Mouse (Mus musculus): Measurements from ENCODE around the gene Snapc4. TPM values are rescaled to one million over a fixed set of nuclear protein-coding genes. Genes with fewer than 3 reads are reported as not detected.
A peak's percentile ranks its signal among the peaks of the same experiment; 100 is the strongest.

Snapc4 gene
- polyA plus RNA-seq, 1 experiment from 2014 or later: 41.6 TPM

DNA sequence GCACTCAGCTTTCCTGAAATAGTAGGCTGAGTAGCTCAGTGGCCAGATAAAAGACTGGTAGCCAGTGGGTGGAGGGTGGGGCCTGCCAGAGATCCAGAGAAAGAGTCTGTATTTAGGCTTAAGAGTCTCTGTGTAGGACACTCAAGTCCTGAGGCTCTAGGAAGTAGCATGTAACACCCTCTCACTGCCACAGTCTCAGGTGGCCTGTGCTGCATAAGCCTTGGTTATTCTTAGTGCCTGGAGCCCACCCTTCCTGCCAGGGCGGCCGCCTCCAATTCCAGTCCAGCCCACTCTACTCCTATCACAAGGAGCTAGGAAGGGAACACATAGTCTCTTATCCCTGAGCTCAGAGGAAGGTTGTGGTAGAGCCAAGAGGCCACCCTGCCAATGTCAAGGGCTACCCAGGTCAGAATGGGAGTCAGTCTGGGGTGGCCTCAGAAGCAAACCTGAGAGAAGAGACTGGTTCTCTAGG lies 38.9 kb downstream of the Snapc4 start:
- Histone ChIP-seq H3K27ac (ENCODE audit: low read depth, low read length) (peak overlapping the region; percentile 2; the same call in 1 of the 2 replicates), H3K9me3 (ENCODE audit: control insufficient read depth, low read length) (no peaks in the 10 kb centered on the region), H3K36me3 (ENCODE audit: control insufficient read depth, insufficient read depth, low read length) (peaks cover 2% of the 10 kb centered on the region; the same call in 1 of the 2 replicates), H3K27me3 (replicated peaks; ENCODE audit: control insufficient read depth, insufficient read depth, low read length) (no peaks in the 10 kb centered on the region), H3K4me3 (ENCODE audit: low read depth, low read length) (no peak overlapping the region), H3K4me2 (no peak overlapping the region), H3K9ac (ENCODE audit: low read depth, low read length) (no peak overlapping the region), H3K4me1 (replicated peaks; ENCODE audit: control insufficient read depth, insufficient read depth, low read length) (peaks cover 13% of the 10 kb centered on the region)
- 82% methylated on average over 2 of the region's 2 CpGs for WGBS
- DNase-seq (ENCODE audit: low spot score): no peak
- peak; percentile 23; the same call in 1 of the 2 replicates for ATAC-seq (replicated peaks; ENCODE audit: low FRiP score)

DNA sequence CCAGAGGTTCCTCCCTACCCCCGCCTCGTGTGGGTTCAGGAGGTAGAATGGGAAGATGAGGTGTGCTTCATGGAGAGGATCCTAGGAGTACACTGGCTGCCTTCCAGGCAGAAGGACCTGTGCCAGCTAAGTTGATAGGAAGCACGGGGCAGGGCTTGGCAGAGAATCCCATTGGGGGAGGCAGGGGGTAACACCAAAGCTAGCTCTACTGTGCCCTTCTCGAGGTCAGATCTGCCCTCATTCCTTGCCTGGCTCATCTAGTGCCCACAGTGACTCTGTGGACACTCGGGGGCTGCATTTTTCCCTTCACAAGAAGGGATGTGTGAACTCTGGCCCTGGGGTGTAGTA lies 41.3 kb downstream of the Snapc4 start:
- H3K4me2 ChIP-seq: no peak overlapping the region
- 81% methylated on average over 5 of the region's 5 CpGs for WGBS
- no peak overlapping the region for H3K4me3 ChIP-seq (ENCODE audit: low read depth, low read length)
- 0 out of 2 replicates have a peak, but pooled peaks cover 2% of the 10 kb centered on the region for H3K36me3 ChIP-seq (ENCODE audit: control insufficient read depth, insufficient read depth, low read length)
- H3K9ac ChIP-seq (ENCODE audit: low read depth, low read length): no peak overlapping the region
- H3K27me3 ChIP-seq (replicated peaks; ENCODE audit: control insufficient read depth, insufficient read depth, low read length): no peaks in the 10 kb centered on the region
- H3K4me1 ChIP-seq (replicated peaks; ENCODE audit: control insufficient read depth, insufficient read depth, low read length): peaks cover 13% of the 10 kb centered on the region
- no peak overlapping the region for H3K27ac ChIP-seq (ENCODE audit: low read depth, low read length)
- DNase-seq (ENCODE audit: low spot score) (no peak), ATAC-seq (replicated peaks; ENCODE audit: low FRiP score) (no peak)
- H3K9me3 ChIP-seq (ENCODE audit: control insufficient read depth, low read length): no peaks in the 10 kb centered on the region

DNA sequence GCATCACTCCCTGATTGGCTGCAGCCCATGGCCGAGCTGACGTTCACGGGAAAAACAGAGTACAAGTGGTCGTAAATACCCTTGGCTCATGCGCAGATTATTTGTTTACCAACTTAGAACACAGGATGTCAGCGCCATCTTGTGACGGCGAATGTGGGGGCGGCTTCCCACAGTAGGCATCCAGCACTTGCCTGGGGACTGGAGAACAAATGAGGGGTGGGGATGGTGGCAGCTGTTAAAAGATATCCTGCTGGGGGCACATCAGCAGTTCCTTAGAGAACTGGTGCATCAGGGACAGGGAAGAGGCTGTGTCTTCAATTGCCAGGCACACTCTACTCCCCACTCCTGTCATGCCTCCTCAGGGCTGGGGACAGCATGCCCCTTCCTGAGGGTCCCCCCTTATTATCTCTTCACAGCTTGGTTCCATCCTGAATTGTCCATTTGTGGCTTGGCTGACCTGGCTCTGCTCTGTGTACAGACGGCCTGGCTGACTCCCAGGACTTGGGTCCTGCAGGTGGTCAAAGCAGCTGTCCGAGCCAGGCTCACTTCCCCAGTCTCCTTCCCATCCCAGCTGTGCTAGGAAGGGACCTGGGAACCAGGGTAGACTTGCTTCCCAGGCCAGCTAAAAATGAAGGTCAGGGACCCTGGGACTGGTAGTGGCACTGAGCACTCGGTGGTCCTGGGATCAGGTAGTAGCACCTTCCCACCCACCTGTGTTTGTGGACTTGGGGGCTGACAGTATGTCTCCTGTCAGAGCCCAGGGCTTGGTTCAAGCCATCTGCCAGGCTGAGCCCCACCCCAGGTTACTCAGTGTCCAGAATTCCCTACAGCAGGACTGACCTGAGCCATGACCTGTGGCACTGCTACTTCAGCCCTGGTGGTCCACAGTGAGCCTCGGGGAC lies 41.9 kb downstream of the Snapc4 start:
- no peak overlapping the region for H3K4me3 ChIP-seq (ENCODE audit: low read depth, low read length)
- 86% methylated on average over 8 of the region's 13 CpGs for WGBS
- no peak overlapping the region for H3K9ac ChIP-seq (ENCODE audit: low read depth, low read length)
- no peak overlapping the region for H3K4me2 ChIP-seq
- H3K4me1 ChIP-seq (replicated peaks; ENCODE audit: control insufficient read depth, insufficient read depth, low read length): peaks cover 13% of the 10 kb centered on the region
- H3K27me3 ChIP-seq (replicated peaks; ENCODE audit: control insufficient read depth, insufficient read depth, low read length): no peaks in the 10 kb centered on the region
- no peak for ATAC-seq (replicated peaks; ENCODE audit: low FRiP score)
- H3K36me3 ChIP-seq (ENCODE audit: control insufficient read depth, insufficient read depth, low read length): 0 out of 2 replicates have a peak, but pooled peaks cover 2% of the 10 kb centered on the region
- H3K27ac ChIP-seq (ENCODE audit: low read depth, low read length): no peak overlapping the region
- H3K9me3 ChIP-seq (ENCODE audit: control insufficient read depth, low read length): no peaks in the 10 kb centered on the region
- no peak for DNase-seq (ENCODE audit: low spot score)

DNA sequence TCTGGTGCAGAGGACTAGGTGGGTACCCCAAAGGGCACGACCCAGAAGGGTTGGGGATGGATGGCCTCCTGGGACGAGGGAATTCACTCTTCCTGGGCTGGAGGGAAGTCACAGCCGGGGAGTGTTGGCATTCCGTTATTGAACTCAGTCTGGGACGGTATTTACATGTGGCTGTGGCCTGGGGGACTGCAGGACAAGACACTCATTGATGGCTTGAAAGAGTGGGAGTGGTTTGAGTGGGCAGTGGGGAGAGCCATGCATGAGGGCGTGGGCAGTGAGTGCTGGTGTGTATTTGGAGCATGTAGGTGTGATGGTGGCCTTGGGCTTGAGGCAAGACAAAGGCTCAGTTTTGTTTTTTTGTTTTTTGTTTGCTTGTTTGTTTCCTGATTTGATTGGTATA lies 49.8 kb downstream of the Snapc4 start:
- Histone ChIP-seq H3K4me1 (replicated peaks; ENCODE audit: control insufficient read depth, insufficient read depth, low read length) (no peaks in the 10 kb centered on the region), H3K9me3 (ENCODE audit: control insufficient read depth, low read length) (no peaks in the 10 kb centered on the region), H3K9ac (ENCODE audit: low read depth, low read length) (no peak overlapping the region), H3K27me3 (replicated peaks; ENCODE audit: control insufficient read depth, insufficient read depth, low read length) (no peaks in the 10 kb centered on the region), H3K4me3 (ENCODE audit: low read depth, low read length) (no peak overlapping the region), H3K4me2 (no peak overlapping the region), H3K36me3 (ENCODE audit: control insufficient read depth, insufficient read depth, low read length) (peaks cover 8% of the 10 kb centered on the region; the same call in 1 of the 2 replicates), H3K27ac (ENCODE audit: low read depth, low read length) (no peak overlapping the region)
- DNase-seq (ENCODE audit: low spot score): no peak
- WGBS: 80% methylated on average over 6 of the region's 6 CpGs
- no peak for ATAC-seq (replicated peaks; ENCODE audit: low FRiP score)

DNA sequence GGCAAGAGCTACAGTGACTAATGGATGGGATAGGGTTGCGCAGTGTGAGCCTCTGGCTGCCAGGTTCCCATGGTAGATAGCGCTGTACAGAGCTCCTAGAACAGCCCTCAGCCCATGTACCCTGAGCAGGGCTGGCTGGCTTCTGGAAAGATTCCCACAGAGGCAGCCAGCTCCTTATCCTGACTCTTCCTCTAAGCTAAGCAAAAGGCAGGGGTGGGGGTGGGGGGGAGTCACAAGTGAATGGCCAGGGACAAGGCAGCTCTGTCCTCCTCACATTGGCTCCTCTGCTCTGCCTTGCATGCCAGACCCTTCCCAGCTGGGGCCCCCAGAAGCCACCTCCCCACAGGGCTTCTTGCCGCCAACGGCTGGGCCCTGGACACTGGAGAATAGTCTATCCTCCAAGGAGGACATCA lies 50.4 kb downstream of the Snapc4 start:
- no peak overlapping the region for H3K9ac ChIP-seq (ENCODE audit: low read depth, low read length)
- ATAC-seq (replicated peaks; ENCODE audit: low FRiP score) (no peak), DNase-seq (ENCODE audit: low spot score) (no peak)
- H3K27me3 ChIP-seq (replicated peaks; ENCODE audit: control insufficient read depth, insufficient read depth, low read length): no peaks in the 10 kb centered on the region
- no peaks in the 10 kb centered on the region for H3K4me1 ChIP-seq (replicated peaks; ENCODE audit: control insufficient read depth, insufficient read depth, low read length)
- no peaks in the 10 kb centered on the region for H3K9me3 ChIP-seq (ENCODE audit: control insufficient read depth, low read length)
- WGBS: 88% methylated on average over 4 of the region's 4 CpGs
- no peak overlapping the region for H3K4me3 ChIP-seq (ENCODE audit: low read depth, low read length)
- peaks cover 10% of the 10 kb centered on the region; the same call in 1 of the 2 replicates for H3K36me3 ChIP-seq (ENCODE audit: control insufficient read depth, insufficient read depth, low read length)
- no peak overlapping the region for H3K27ac ChIP-seq (ENCODE audit: low read depth, low read length)
- H3K4me2 ChIP-seq: no peak overlapping the region

DNA sequence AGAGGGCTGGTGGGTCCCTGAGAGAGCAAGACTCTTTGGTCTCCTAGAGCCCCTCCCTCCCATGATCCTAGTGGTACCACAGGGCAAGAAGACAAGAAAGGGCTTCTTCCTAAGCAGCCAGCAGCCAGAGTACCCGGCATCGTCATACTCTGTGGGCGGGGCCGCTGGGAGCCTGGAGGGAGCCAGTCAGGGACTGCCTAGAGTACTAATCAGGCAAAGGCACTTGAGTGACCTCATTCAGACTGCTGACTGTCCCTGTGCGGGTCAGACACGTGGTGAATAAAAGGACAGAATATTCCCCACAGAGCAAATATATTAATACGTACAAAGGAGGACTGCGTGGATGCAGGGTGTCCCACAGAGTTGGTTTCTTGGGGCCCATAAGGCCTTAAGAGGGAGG lies 51.1 kb downstream of the Snapc4 start:
- Histone ChIP-seq H3K4me2 (no peak overlapping the region), H3K4me1 (replicated peaks; ENCODE audit: control insufficient read depth, insufficient read depth, low read length) (no peaks in the 10 kb centered on the region), H3K4me3 (ENCODE audit: low read depth, low read length) (no peak overlapping the region), H3K36me3 (ENCODE audit: control insufficient read depth, insufficient read depth, low read length) (peaks cover 11% of the 10 kb centered on the region; the same call in 1 of the 2 replicates), H3K27me3 (replicated peaks; ENCODE audit: control insufficient read depth, insufficient read depth, low read length) (no peaks in the 10 kb centered on the region), H3K27ac (ENCODE audit: low read depth, low read length) (no peak overlapping the region), H3K9me3 (ENCODE audit: control insufficient read depth, low read length) (no peaks in the 10 kb centered on the region), H3K9ac (ENCODE audit: low read depth, low read length) (no peak overlapping the region)
- no peak for ATAC-seq (replicated peaks; ENCODE audit: low FRiP score)
- no peak for DNase-seq (ENCODE audit: low spot score)
- 67% methylated on average over 8 of the region's 8 CpGs for WGBS

DNA sequence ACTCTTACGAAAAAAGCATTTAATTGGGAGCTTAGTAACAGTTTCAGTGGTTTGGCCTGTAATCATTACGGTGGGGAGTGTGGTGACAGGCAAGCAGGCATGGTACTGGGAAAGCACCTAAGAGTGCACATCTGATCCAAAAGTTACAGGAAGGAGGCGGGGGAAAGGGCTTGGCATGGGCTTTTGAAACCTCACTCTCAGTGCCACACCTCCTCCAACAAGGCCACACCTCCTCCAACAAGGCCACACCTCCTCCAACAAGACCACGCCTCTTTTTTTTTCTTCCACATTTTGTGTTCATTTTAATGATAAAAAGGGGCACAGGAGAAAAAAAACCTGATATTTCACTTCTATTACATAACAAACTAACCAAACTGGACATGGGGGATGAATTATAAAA lies 52.6 kb downstream of the Snapc4 start:
- H3K27me3 ChIP-seq (replicated peaks; ENCODE audit: control insufficient read depth, insufficient read depth, low read length): no peaks in the 10 kb centered on the region
- H3K4me2 ChIP-seq: no peak overlapping the region
- H3K27ac ChIP-seq (ENCODE audit: low read depth, low read length): no peak overlapping the region
- ATAC-seq (replicated peaks; ENCODE audit: low FRiP score): no peak
- no peaks in the 10 kb centered on the region for H3K4me1 ChIP-seq (replicated peaks; ENCODE audit: control insufficient read depth, insufficient read depth, low read length)
- no peaks in the 10 kb centered on the region for H3K9me3 ChIP-seq (ENCODE audit: control insufficient read depth, low read length)
- no peak for DNase-seq (ENCODE audit: low spot score)
- 83% methylated on average over 4 of the region's 4 CpGs for WGBS
- no peak overlapping the region for H3K4me3 ChIP-seq (ENCODE audit: low read depth, low read length)
- peaks cover 19% of the 10 kb centered on the region; the same call in 1 of the 2 replicates for H3K36me3 ChIP-seq (ENCODE audit: control insufficient read depth, insufficient read depth, low read length)
- H3K9ac ChIP-seq (ENCODE audit: low read depth, low read length): no peak overlapping the region

DNA sequence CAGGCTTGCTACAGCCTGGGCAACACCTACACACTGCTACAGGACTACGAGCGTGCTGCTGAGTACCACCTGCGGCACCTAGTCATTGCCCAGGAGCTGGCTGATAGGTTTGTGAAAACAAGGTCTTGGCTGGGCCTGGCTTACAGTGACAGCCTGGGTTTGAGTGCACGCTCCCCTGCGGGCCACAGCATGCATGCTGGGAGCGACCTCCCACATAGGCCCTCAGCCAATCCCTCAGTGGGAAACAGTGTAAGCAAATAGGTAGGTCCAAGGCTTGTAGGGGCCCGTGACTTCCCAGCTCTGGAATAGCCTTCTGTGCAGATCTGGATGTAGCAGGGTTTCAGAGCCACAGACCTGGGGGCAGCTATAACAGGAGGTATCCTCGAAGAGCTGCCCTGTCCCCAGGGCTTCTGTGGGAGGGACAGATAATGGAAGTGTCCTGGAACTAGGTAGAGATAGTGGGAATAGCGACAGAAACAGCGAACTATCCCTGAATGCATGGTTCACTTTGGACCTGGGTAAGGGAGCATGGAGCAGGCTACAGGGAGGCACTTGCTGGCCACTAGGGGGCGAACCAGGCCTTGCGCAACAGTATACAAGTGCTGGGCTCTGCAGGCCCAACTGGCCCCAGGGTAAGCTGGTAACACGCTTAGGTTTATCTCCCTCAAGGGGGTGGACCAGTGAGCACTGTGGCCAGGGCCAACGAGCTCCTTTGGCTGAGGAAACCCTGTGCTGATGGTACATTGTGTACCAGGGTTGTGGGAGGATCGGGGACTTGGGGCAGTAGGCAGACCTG lies 54.9 kb downstream of the Snapc4 start:
- H3K9ac ChIP-seq (ENCODE audit: low read depth, low read length): no peak overlapping the region
- no peaks in the 10 kb centered on the region for H3K9me3 ChIP-seq (ENCODE audit: control insufficient read depth, low read length)
- WGBS: 61% methylated on average over 15 of the region's 15 CpGs
- ATAC-seq (replicated peaks; ENCODE audit: low FRiP score) (peak; percentile 80), DNase-seq (ENCODE audit: low spot score) (peak; percentile 64)
- H3K4me2 ChIP-seq: no peak overlapping the region
- no peak overlapping the region for H3K27ac ChIP-seq (ENCODE audit: low read depth, low read length)
- H3K4me3 ChIP-seq (ENCODE audit: low read depth, low read length): no peak overlapping the region
- no peaks in the 10 kb centered on the region for H3K4me1 ChIP-seq (replicated peaks; ENCODE audit: control insufficient read depth, insufficient read depth, low read length)
- peaks cover 19% of the 10 kb centered on the region; the same call in 1 of the 2 replicates for H3K36me3 ChIP-seq (ENCODE audit: control insufficient read depth, insufficient read depth, low read length)
- H3K27me3 ChIP-seq (replicated peaks; ENCODE audit: control insufficient read depth, insufficient read depth, low read length): no peaks in the 10 kb centered on the region
